Mouse (Mus musculus): Measurements from ENCODE around the gene Slc35e3.
A peak's percentile ranks its signal among the peaks of the same experiment; 100 is the strongest.
"Not testable (repeated sequence)": the region's sequence is repeated elsewhere in the genome, so short reads cannot be mapped to it uniquely, and the experiment has no call there.

Gene Slc35e3

DNA sequence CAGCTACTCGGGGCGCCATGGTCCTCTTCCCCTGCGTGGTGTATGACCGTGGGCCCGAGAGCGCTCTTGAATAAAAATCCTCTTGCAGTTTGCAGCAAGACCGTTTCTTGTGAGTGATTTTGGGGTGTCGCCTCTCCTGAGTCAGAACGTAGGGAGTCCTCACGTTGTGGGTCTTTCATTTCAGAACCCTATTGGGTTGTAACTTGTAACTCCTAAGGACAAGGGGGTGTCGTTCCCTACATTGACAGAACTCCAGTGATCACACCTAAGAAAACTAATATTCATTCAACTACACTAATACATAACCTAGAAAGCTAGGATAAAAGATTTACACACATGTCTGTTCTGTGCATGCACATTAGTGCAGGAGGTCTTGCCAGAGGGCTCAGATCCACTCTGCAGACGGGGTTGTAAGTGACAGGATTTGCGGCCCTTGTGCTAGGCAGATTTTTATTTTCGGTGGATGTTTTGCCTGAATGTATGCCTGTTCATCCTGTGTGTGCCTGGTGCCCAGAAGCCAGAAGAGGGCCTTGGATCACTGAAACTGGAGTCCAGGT, 3.7 kb upstream of the Slc35e3 start:
- peak; percentile 93 for DNase-seq (ENCODE audit: low read depth, low spot score)

DNA sequence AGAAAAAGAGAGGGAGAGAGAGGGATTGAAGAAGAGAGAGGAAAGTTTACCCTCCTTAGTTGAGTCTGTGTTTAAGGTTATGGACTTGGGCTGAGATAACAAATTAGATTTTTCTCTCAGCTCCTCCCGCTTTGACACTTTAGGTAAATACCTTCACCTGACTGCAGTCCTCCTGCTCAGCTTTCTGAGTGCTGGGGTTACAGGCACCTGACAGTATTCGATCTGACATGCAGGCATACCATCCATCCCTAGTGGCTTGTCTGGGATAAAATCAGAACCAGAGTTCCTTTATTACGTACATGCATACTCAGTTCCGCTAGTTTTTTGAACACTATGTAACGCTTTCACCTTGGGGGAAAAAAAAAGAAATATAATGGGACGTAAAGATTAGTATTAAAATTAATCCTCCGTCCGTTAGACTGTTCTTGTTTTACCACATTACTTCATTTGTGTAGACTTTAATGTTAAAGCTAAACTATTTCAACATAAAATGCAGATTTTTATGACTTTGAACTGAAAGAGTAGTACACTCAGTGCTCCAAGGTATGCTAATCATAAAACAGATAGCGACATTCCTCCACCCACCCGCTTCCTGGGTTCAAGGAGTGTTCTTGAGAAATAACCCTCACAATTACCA, 3.0 kb upstream of the Slc35e3 start:
- DNase-seq (ENCODE audit: low read depth, low spot score) = peak; percentile 92

DNA sequence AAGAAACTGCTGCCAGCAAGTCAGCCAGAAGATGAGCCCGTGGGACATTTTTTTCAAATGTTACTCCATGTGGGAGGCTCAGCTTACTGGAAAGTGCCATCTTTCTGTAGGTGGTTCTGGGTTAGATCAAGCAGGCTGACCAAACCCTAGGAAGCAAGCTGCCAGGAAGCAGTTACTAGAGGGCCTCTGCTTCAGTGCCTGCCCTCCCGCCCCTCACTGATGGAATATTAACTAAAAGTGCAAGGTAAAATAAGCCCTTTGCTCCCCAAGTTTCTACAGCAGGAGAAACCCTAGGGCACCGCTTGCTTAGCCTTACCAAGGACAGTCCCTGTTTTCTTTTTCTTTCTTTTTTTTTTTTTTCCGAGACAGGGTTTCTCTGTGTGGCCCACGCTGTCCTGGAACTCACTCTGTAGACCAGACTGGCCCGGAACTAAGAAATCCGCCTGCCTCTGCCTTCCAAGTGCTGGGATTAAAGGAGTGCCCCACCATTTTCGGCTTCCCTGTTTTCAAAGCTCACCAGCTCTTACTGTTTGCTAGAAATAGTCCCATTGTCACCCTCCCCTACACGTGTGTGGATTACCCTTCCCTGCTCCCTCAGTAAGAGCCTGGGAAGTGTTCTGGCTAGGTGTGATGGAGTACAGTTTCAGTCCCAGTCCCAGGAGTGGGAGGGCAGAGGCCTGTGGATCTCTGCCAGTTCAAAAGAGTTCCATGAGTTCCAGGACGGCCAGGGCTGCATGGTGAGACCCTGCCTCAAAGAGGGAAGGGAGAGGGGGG, 2.3 kb upstream of the Slc35e3 start:
- peak; percentile 92 for DNase-seq (ENCODE audit: low read depth, low spot score)

DNA sequence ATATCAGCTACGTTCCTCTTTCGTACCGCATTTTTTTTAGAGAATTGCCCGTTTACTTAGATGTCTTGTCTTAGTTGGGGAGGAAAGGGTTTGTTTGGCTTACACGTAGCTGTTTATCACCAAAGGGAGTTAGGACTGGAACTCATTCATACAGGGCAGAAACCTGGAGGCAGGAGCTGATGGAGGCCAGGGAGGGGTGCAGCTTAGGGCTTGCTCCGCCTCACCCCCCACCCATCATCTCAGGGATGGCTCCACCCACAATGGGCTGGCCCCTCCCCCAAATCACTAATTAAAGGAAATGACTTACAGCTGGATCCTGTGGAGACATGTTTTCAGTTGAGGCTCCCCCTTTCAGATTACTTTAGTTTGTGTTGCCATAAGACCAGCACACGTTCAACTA, 1.5 kb upstream of the Slc35e3 start:
- DNase-seq (ENCODE audit: low read depth, low spot score) = no peak

DNA sequence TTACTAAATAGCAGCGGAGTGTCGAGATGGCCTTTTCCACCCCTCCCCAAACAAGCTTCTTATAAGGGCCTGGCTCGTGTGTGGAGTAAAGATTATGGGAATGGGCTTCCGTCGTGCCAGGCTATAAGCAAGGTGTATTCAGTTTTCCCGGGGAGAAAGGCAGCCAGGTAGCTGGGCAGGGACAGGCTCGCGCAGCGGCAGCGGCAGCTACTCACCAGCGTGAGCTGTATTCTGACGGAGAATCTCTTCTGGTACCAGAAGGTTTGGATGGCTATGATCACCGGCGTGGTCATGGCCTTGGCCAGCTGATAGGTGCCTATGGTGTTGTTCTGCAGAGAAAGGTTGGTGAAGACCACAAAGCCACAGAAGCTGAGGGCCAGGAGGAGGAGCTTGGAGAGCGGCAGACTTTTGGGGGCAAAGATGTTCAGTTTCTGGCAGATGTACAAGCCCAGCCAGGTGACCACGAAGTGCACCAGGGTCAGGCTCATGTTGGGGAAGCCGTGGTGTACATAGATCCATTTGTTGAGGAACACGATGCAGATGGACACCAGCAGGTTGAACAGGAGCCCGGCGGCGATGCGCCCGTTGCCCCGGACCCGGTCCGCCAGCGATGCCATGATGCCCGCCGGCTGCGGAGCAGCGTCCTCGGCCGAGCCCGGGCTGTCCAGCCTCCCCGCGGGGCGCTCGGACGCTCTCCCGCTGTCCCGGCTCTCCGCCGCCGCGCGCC, 432 bp downstream of the Slc35e3 start:
- not testable (repeated sequence) for DNase-seq (ENCODE audit: low read depth, low spot score)

DNA sequence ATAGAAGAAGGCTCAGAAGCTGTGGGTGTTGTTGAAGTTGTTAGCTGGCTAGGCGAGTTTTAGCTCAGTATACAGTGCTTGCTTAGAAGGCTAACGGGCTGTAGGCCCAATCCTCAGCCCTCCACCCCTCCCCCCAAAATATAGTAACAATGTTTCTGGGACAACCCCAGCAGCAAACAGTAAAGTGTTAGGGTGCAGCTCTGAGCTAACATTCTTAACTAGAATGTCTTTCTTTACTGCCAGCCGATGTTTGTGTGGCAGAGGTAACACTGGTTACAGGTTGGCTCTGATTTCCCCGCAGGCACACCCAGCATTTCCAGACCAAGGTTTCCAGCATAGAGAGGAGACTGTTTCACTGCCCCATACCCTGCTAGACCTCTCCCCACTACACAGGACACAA, 2.2 kb downstream of the Slc35e3 start:
- no peak for DNase-seq (ENCODE audit: low read depth, low spot score)

DNA sequence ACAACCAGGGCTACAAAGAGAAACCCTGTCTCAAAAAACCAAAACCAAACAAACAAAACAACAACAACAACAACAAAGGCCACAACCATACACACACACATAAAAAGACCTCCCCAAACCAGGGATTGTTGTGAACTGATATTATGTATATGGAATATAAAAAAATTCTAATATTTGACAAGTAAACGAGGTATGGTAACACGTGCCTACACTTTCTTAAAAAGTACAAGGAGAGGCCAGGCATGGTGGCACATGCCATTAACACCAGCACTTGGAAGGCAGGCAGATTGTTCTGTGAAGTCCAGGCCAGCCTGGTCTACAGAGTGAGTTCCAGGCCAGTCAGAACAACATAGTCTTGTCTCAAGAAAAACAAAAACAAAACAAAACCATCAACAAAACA, 3.0 kb downstream of the Slc35e3 start:
- DNase-seq (ENCODE audit: low read depth, low spot score) = peak; percentile 94

DNA sequence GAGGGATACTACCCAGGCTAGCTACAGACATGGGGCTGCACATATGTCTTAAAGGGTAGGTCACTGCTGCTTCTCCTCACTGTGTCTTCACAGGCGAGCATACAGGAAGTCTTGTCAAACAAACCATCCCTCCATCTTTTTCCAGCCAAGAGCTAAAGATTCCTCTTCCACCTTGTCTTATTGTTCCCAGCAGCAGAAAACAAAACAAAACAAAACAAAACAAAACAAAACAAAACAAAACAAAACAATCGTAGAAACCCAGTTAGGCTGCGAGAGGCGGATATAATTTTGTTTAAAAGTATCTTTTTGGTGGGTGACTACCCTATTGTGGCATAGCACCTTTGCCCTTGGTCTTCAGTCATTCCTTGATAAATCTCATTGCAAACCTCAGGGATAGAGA, 3.5 kb downstream of the Slc35e3 start:
- peak; percentile 94 for DNase-seq (ENCODE audit: low read depth, low spot score)

DNA sequence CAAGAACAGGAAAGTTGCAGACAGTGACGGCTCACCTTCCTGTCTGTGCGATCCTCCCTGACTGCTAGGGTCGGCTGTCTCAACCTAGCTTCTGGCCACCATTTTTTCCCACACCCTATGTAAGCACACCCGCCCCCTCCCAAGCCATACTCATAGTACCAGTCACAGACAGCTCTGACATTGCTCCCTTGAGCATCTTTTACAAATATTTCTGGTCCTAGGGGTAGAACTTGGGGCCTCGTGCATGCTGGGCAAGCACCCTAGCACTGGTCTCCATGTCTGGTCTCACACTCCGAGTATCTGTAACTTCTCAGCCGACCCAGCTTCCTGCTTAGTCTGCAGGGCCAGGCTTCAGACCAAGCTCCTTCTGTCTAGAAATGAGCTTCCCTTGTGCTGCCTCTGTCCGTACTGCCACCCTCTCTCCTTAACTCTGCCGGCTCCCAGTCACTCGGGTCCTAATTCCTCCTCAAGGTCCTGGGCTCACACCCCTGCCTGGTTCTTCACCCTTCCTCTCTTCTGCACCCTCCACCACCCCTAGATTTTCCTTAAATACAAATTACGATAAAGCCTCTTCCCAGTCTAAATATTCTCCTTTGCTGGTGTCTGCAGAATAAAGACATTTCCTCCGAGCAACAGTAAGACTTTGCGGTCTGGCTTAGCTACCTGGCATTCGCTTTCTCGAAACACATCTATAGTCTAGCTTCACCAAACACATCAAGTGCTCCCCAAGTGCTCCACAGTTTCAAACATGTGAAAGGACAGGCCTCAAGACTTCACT, 4.3 kb downstream of the Slc35e3 start:
- peak; percentile 94 for DNase-seq (ENCODE audit: low read depth, low spot score)

DNA sequence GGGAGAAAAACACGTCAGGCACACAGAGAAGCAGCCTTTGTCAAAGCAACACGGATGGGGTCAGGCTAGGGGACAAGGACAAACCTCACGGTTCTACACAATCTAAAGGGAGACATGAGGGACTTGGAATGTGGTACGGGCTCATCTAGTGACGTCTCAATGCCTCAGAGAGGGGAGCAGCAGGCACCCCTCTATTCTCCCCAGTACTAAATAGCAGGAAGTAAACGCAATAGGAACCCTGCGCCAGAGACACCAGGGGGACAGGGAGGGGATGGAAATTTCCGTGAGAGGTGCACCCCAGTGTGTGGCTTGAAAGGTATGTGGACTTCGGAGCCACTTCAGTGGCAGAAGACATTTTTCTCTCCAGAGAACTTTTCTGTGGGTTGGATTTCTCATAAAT, 5.2 kb downstream of the Slc35e3 start:
- DNase-seq (ENCODE audit: low read depth, low spot score) = peak; percentile 94

DNA sequence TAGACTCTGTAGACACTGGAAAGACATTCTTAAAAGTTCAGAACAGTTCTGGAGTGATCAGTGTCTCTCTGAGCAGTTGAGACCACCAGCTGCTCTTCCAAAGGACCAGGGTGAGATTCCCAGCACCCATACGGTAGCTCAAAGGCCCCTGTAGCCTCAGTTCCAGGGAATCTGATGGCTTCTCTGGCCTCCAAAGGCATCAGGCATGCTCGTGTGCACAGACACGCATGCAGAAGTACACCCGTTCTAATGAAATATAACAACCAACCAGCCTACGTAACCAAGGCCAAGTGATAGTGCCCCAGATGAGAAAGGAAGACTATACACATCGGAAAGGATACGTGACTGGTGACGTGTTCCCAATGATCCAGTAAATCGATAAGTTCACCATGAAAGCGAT, 6.0 kb downstream of the Slc35e3 start:
- DNase-seq (ENCODE audit: low read depth, low spot score) = peak; percentile 93

DNA sequence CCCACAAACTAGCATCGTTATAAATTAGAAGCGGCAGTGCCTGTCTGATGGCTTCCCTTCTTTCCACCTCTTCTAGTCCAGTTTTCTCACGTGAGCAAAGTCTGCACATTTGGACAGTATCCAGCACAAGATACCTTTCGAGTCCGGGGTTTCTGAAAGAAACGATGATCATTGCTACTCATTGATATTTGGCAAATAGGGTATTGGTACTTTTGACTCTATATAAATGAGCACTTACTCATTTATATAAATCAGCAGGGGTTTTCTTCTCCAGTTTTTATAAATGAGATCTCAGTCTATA, 6.6 kb downstream of the Slc35e3 start:
- peak; percentile 93 for DNase-seq (ENCODE audit: low read depth, low spot score)

DNA sequence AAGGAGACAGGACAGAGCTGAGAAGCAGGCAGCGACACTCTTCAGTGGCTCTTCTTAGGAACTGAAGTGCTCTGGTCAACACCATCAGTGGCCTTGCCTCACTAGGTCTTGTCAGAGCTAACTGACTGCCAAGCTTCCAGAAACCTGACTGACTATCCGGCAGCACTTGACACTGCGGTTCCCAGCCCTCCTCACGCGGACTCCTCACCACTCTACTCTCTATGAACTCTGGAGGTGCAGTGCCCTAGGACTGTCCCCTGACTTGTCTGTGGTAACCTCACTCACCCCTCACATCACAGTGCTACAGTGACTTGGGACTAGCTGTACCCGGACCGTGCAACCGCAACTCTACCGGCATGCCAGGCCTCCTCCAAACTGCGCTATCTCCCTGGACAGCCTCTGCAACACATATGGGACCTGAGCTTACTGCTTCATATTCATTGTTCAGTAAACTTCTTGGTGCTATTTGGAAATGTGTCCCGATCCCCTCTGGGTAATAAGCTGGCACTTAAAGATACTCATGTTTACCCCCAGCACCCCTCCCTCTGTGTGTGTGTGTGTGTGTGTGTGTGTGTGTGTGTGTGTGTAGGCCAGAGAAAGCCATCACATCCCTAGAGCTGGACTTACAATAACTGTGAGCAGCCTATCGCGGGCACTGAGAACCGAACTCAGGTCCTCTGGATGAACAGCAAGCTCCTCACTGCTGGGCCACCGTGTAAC, 7.1 kb downstream of the Slc35e3 start:
- DNase-seq (ENCODE audit: low read depth, low spot score) = peak; percentile 94

DNA sequence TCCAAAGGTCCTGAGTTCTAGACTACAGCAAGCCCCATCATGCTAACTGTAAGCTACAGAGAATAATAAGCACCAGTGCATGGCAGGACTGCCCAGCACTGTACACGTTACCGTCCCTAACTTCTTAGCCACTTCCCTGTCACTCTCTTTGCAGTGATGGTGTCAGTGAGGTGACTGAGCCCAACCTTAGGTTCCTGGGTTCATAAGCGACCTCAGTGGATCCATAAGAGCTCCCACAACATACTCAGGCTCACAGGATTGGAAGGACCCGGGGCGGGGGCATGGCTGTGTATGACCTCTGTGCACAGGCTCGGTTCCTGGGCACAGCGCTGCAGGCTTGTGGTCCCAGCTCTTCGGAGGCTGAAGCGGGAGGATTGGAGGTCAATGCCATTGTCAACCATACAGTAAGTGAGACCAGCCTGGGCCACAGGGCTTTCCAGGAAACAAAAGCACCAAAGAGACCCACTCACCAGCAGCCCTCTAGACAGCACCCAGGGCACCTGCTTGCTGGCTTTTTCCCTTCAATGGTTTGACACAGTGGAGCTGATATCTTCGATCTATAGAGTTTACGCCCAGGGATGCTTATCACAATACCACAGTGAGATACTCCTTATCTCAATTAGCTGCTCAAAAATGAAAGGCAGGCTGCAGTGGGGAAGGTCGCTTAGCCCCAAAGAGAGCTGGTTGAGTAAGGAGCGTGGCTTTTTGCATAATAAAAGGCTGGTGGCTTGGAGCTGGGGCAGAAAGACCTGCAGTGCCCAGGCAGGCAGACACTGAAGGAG, 7.8 kb downstream of the Slc35e3 start:
- peak; percentile 93 for DNase-seq (ENCODE audit: low read depth, low spot score)

DNA sequence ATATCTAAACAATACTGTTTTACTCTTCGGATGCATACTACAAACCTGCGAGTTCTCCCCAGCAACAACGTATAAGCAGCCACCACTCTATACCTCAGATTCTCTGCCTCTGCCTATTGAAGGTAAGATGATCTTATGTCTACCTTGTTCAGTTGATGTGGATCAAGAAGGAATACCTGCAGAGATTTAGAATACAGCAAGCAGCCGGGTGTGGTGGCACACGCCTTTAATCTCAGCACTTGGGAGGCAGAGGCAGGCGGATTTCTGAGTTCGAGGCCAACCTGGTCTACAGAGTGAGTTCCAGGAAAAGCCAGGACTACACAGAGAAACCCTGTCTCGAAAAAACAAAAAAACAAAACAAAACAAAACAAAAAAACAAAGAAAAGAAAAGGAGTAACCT, 8.7 kb downstream of the Slc35e3 start:
- not testable (repeated sequence) for DNase-seq (ENCODE audit: low read depth, low spot score)

DNA sequence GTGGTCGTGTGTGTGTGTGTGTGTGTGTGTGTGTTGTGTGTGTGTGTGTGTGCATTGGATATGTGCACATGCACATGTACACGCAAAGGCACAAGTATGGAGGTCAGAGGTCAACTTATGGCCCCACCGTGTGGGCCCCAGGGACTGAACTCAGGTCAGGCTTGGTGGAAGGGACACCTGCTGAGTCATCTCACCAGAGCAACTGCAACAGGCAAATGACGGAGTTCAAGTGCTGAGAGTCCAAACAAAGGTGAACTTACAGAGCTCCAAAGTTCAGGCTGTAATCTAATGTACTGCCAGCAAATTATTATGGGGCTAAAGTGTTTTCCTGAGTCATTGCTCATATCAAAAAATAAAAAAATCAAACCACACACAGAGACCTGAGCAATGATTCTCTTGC, 9.1 kb downstream of the Slc35e3 start:
- DNase-seq (ENCODE audit: low read depth, low spot score) = no peak

DNA sequence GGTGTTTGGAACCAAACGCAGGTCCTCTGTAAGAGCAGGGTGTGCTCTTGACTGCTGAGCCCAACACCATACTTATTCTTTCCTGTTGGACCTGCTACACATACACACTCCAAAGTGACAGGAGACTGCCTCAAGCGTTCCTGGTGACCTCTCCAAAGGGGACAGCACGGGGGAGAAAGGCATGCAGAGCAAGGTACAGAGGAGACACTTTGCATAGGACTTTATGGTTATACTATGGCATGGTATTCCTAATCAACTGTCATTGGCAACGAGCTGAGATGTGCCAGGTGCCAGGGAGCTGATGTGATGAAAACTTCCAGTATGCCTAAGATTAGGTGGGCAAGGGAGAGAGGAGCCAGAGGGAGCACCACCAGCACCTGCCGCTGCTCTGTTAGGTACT, 9.6 kb downstream of the Slc35e3 start:
- DNase-seq (ENCODE audit: low read depth, low spot score) = peak; percentile 93

DNA sequence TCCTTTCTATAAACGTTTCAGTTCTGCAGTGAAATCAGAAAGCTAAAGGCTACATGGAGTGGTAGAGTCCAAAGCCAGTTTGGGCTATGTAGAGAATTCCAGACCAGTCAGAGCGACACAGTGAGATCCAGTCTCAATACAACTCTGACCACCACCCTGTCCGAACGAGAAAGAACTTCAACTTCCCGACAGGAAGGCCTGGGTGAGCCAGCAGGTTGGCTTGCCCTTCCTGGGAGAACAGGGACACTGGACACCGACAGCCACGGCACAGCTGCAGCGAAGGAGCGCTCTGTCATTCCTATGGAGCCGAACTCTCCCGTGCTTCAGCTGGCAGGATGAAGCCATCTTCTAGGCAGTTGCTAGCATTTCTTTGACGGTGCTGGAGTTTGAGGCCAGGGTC, 10.8 kb downstream of the Slc35e3 start:
- DNase-seq (ENCODE audit: low read depth, low spot score) = not testable (repeated sequence)

DNA sequence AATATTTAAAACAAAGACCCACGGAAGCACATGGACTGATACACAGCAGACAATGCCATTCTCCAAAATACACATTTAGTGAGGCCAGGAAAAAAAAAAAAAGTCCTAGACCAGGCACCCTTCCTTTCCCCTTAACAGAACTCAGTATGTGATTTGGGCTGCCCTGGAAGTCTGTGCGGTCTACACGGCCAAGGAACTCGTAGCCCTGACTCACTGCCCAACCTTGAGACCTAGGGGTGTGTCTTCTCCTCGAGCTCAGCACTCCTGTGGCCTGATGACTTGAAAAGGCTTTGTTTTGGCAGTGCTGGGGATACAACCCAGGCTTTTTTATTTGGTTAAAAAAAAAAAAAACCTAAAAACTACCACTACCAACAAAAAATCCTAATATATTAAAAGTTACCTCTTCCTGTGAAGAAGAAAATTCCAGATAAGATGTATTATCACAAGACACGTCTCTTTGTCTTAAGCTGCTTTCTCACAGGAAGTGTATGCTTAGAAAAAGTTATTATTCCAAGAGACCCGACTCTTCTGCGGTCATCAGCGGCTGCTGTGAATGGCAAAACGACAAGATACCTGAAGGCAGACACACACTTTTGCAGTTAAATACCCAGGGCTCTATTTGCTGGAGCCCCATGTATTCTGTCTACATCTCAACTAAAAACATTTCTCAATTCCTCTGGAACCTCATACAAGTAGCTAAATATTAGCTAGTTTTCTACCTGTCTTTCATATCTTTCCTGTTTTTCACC, 11.9 kb downstream of the Slc35e3 start:
- DNase-seq (ENCODE audit: low read depth, low spot score) = peak; percentile 92

DNA sequence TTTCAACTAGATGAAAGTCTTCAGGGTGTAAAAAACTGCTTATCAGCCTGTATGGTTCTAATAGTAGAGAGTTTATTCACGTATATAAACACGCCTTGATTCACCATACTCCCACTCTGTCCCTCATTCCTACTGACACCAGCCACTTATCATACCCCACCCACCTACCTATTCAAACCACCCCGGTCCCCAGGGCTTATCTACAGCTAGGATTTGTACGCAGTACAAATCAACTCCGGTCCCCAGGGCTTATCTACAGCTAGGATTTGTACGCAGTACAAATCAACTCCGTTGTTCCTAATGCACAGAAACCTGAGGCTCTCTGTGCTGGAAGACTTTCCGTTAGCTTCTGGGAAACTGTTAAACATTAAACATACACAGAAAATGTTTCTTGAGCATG, 12.5 kb downstream of the Slc35e3 start:
- not testable (repeated sequence) for DNase-seq (ENCODE audit: low read depth, low spot score)

Data from 3T3-L1 (cell line).